Mouse (Mus musculus): ENCODE results near the gene Lrrc15.

GRCm38 (mm10) chr16:30306102-30306501, 23.0 kb upstream of the Lrrc15 start:
- TF ChIP-seq CTCF (IDR thresholded peaks at IDR 0.05; ENCODE audit: extremely low read depth, insufficient read depth, insufficient read length, insufficient replicate concordance) (no peak), POLR2A (IDR thresholded peaks at IDR 0.05; ENCODE audit: low read depth, low read length) (no peak)
